Mouse (Mus musculus) T-helper 1 cell (primary cell): Measurements from ENCODE around the gene Erbb3.

Source experiments
- in situ Hi-C: fragments of 300-600 bp; cut with MboI, MseI; formaldehyde crosslinking; loops from one replicate; pipeline ENCODE4 v1.15.1; 2025; ENCODE audit warnings: high pct_unique_total_duplicates

Erbb3 gene

DNA sequence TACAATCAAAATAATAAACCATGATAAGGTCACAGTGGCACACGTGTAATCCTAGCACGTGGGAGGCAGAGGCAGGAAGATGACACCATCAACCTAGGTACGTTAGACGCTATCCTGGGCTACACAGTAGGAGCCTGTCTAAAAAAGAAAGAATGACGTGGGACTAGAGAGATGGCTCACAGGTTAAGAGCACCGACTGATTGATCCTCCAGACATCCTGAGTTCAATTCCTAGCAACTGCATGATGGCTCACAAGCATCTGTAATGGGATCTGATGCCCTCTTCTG, 23.6 kb upstream of the Erbb3 start:
- in situ Hi-C loops = no loop called here

DNA sequence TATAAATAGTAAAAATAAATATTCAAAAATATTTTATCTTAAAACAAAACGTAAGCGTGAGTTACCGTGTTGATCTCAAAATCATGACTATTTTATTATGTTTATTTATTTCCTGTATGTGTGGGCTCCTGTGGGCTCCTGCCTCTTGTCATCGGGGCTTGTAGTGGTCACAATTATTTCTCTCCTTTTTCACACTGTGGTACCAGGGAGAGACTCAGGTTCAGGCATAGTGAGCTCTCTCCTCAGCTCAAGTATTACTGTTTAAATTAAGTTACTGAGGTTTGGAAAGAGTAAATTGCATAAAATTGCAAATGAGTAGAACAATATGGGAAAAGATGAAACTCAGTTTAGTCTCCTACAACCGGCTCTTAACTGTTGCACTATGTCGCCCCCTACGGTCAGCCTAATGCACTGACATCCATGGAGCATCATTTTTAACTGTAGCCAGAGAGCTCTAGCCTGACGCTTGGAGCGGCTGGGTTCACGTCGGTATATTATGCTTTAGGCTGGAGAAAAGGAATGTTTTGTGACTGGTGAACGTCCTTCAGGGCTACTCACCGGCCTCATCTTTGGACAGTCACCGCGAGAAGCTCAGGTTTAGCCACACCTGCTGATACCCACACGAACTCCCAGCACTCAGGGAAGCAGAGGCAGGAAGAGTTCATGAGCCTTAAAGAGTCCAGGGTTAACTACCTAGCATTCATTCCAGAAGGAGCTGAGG, 23.1 kb upstream of the Erbb3 start:
- in situ Hi-C loops = no loop called here

DNA sequence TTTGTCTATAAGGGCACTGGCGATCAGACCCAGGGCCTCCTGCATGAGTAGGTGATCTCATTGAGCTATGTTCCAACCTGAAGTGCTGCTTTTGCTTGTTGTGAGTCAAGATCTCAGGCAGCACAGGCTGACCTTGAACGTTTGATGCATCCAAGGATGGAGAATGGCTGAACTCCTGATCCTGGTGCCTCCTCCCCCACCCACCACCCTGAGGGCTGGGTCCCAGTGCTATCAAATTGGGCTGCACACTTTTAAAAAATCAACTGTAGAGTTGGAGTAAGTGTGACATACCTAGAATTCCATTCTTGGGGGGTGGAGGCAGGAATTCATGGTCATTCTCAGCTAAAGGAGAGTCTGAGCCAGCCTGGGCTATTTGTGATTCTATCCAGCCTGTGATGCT, 17.0 kb upstream of the Erbb3 start:
- in situ Hi-C loops = no loop called here

DNA sequence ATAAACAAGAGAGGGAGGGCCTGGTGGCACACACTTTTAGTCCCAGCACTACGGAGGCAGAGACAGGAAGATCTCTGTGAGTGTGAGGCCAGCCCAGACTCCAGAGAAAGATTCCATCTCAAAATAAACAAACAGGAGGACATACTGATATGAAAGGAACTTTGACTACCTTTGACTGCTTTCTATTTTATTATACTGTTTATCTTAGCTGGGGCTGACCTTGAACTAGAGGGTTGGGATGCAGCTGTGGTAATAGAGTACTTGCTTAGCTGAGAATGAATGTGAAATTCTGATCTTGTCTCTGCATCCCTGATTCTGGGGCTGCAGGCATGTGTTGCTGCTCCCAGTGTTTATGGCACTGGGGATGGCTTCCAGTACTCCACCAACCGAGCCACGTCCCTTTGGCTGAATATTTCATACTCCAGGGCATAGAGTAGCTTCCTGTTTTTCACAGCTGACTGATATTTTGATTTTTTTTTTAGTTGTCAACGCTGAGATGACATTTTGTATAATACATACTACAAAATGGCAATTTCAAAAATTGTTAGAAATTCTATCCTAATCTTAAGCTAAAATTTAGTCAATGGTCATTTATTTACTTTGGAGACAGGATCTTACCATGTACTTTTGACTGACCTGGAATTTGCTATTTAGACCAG, 13.1 kb upstream of the Erbb3 start:
- in situ Hi-C loops = no loop called here

DNA sequence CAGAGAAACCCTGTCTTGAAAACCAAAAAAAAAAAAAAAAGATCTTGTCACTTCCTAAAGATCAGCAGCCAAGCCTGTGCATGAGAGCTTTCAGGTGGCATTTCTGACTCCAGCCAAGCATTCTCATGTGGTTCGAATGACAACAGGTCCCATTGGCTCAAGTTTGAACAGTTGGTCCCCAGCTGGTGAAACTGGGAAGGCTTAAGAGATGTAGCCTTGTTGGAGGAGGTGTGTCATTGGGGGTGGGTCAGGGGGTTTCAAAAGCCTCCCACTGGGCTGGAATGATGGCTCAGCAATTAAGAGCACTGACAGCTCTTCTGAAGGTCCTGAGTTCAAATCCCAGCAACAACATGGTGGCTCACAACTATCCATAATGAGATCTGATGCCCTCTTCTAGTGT, 12.0 kb upstream of the Erbb3 start:
- in situ Hi-C loops = no loop called here

DNA sequence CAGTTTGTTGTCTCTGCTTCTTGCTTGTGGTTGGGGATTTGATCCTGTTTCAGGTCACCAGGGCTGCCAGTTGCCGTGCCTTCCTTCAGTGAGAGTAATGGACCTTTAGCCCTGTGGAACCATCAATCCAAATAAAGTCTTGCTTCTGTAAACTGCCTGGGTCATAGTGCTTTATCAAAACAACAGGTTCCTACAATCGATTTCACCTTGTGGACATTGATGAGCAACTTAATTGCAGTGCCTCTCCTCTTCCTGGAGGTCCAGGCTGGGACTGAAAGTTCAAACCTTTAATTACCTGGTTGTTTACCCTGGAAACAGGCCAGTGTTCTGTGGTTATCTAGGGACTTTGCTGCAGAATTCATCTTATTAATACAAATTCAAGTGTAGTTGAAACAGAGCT, 9.0 kb upstream of the Erbb3 start:
- in situ Hi-C loops = no loop called here

DNA sequence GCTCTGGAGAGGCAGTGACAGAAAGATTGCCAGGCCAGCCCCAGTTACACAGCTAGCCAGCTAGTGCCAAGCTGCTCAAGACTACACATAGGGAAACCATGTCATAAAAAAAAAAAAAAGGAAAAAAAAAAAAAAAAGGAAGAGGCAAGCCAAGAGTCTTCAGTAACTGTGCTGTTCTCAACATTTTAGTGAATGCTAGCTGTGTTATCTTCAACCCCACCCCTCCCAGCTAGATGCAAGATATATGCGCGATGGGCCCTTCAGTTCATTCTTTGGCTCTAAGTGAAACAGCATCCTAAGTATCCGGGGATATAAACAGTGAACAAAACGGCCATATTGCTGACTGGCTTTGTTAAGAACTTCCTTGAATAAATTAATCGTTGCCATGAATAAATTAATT, 3.3 kb upstream of the Erbb3 start:
- in situ Hi-C loops = no loop called here

DNA sequence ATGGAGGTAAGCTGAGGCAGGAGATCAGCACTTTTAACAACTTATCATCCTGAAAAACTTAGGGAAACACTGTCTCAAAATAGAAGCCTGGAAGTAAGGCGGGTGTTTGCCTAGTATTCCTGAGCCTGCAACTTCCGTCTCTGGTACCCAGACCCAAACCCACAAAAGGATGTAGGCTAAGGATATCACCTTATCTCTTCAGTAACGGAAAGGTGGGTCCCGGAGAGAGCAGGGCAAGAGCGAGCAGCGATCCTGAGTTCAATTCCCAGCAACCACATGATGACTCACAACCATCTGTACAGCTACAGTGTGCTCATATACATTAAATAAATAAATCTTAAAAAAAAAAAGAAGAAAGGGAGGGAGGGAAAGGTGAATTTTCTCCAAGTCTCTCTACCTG, 2.0 kb upstream of the Erbb3 start:
- in situ Hi-C loops = no loop called here

DNA sequence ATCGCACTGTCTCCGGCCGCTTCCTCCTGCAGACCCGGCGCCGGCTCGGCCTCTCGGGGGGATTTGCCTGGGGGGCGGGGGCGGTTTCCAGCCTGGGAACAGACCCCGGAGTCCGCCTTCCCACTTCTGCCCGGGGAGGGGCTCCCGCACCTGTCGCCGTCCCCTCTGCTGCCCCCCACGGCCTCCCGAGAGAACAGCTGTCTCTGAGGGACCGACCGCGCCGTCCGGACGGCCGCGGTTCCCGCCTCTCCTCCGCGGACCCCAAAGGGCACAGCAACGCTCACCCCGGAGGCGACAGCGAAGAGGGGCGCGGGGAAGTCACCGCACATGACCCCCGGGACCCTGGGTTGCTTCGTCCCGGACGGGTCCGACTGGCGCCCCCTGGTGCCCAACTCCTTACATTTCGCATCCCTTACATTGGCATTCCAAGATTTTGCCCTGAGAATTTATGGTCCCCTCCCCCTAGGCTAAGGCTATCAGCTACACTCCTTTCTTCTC, 790 bp upstream of the Erbb3 start:
- in situ Hi-C loops = no loop called here

DNA sequence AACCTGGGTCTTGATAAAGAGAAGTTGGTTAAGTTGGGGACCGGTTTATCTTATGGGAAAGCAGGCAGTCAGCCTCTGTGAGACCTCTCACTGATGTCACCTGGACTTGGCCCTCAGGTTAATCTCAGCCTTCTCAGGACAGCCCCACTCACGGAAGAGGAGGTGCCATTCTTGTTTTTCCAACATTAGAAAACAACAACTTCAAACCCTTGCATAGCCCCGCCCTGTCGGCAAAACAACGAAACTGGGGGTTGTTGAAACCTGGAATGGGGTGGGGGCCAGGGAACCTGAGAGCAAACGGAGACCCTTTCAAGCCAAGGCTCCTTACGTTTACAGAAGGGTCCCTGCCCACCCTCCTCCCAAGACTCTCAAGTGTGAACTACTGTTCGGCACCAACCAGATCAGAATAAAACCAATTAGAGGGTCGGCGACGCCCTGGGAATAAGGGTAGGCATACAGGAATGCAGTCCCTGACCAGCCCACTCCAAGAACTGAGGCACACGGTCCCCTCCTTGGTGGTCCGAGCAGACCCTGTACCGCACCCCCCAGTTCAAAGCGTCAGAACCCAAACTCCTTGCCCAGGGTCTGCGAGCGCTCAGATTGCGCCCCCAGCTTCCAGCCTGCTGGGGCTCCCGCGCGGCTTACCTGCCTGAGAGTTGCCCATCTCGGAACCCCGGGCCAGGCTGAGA, 533 bp downstream of the Erbb3 start:
- in situ Hi-C loops = no loop called here

DNA sequence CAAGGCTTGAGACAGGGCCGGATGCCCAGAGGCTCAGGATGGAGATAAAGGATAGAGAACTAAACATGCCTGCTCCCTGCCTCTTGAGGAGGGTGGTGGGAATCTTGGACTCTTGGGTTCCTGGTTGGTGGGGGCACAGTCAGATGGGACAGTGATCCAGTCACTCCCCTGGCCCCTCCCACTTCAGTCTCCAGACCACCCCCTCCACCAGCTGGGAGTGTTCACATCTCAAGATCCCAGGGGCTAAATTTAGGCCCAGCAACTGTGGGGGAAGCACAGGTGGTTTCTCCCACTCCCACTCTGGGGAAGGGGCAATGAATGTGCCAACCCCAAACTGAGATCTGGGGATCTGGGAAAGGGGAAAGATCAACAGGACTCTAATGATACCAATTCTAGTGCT, 1.3 kb downstream of the Erbb3 start:
- in situ Hi-C loops = no loop called here

DNA sequence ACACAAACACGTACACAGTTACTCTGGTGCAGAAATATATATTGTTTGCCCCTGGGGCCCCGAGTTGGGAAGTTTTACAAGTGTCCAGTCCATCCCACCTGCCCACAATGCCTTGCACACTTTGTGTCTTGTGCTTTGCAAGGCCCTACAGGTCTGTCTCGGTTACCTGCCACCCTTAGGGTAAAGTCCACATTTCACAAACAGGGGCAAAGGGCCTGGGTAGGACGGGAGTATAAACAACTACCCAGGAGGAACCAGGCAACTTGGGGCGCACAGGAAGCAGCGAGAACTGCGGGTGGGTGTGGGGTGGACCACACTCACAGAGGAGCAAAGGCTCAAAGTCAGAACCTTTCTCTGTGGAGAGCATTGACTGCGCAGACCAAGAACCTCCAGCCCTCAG, 1.8 kb downstream of the Erbb3 start:
- in situ Hi-C loops = no loop called here

DNA sequence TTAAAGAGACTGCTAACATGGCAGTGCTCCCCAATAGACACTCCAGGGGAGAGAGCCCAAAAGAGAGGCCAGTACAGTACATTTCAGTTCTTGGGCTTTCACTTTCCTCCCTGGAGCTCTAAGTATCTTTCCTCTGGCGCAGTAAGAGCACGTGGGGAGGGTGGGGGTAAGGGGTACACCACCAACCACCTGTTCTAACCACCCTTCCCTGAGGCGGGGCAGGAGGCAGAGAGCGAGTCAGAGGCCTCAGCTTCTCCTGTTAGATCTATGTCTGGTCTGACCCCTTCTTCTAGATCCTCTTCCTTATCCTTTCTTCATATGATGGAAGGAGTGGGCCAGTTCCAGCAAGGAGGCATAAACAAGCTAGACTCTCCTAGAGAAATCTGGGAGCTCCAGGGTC, 2.3 kb downstream of the Erbb3 start:
- in situ Hi-C loops = no loop called here

DNA sequence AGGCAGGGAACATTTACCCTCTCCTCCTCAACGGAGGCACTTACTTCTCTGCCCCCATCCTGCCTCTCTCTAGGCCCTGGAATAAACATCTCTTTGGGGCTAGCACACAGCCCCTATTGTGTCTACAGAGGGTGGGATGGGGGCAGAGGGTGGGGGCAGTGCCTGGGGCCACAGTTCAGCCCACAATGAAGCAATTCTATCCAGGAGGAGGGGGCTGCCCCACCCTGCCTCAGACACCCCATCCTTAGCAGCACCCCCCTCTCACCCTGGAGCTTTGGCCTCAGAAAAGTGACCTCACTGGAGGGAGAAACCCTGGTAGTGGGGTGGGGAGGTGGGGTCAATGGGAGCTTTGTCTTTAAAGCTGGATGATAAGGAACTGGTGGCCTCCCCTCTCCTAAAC, 2.9 kb downstream of the Erbb3 start:
- in situ Hi-C loops = no loop called here

DNA sequence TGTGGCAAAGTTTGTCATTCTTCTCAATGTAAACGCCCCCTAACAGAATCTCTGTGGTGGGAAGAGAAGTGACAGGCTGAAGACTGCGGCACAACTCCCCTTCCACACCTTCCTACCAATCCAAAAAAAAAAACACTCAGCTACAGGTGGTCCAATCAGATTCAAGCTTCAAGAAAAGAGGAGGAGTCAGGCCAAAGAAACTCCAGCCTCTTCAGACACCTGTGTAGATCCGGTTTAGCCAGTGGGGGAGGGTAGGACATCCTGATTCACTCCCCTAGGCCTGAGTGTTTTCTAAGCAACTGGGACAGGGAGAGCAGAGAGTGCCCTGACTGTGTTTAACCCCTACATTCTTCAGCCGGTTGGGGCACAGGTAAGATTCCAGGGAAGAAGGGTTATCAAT, 5.1 kb downstream of the Erbb3 start:
- in situ Hi-C loops = no loop called here

DNA sequence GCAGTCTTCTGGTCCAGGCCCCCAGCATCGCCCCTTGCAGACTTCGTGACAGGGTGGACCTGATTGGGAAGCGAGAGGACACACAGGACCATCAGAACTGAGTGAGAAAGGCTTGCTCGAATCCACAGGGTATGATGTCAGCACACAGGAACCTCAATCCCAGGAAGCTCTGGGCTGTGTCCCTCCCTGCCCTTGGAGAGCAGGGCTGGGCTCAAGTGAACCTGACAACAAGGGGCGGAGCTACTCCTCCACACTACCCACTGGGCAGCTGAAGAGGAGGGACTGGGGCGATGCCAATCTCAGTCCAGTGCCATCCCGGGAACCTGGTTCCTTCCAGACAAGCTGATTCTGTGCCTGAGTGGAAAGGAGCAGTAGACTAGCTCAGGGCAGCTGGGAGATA, 5.8 kb downstream of the Erbb3 start:
- in situ Hi-C loops = no loop called here

DNA sequence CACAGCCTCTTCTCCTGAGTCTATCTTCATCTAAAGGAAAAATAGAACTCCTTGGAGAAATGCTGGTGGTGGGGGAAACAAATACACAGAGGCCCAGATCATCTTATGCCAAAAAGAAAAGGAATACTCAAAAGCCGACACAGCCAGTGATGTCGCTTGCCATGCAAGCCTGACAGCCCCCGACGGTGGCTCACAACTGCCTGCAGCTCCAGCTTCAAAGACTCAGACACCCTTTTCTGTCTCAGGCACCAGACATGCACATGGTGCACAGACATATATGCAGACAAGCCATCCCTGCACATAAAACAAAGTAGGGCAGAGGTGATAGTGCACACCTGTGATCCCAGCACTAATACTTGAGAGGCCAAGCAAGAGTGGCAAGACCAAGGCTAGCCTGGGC, 9.7 kb downstream of the Erbb3 start:
- in situ Hi-C loops = no loop called here

DNA sequence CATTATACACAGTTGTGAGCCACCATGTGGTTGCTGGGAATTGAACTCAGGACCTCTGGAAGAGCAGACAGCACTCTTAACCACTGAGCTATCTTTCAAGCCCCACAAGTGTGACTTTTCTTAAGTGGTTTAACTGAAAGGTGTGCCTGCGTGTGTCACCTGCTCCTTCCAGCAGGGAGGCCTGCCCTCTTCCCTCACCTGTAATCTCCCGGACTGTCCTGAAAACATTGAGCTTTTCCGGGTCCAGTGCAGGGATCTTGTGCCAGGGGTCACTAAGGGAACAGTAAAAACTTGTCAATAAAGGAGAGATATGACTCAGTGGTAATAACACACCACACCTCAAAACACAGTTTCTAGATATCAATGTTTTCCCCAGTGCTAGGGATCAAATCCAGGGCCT, 10.2 kb downstream of the Erbb3 start:
- in situ Hi-C loops = no loop called here

DNA sequence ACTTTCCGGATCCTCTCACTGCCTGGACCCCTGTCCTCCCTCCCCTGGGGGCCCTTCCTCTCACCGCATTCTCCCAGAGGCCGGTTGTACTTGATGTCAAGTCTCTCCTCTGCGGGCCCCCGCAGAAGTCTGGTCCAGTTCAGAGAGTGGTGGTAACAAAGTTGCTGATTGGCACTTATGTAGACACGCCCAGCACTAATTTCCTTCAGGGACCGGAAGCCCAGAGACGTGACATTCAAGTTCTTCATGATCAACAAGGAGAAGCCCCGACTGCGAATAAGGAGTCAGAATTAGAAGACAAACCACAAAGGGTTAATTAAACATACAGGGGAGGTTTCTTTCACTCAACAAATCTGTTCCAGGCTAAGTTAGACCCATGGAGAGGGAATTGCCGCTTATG, 11.1 kb downstream of the Erbb3 start:
- in situ Hi-C loops = no loop called here

DNA sequence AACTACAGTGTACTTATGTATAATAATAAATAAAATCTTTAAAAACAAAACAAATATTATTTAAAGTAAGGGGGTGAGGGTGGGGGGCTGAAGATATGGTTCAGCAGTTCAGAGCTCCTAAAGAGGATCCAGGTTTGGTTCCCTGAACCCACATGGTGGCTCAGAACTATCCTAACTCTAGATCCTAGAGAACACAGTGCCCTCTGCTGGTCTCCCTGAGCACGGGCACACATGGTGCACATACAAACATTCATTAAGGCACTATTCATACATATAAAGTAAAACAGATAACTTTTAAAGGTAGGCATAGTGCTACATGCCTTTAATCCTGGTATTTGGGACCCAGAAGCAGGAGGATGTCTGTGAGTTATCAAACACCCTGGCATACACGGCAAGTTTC, 14.4 kb downstream of the Erbb3 start:
- in situ Hi-C loops = no loop called here

DNA sequence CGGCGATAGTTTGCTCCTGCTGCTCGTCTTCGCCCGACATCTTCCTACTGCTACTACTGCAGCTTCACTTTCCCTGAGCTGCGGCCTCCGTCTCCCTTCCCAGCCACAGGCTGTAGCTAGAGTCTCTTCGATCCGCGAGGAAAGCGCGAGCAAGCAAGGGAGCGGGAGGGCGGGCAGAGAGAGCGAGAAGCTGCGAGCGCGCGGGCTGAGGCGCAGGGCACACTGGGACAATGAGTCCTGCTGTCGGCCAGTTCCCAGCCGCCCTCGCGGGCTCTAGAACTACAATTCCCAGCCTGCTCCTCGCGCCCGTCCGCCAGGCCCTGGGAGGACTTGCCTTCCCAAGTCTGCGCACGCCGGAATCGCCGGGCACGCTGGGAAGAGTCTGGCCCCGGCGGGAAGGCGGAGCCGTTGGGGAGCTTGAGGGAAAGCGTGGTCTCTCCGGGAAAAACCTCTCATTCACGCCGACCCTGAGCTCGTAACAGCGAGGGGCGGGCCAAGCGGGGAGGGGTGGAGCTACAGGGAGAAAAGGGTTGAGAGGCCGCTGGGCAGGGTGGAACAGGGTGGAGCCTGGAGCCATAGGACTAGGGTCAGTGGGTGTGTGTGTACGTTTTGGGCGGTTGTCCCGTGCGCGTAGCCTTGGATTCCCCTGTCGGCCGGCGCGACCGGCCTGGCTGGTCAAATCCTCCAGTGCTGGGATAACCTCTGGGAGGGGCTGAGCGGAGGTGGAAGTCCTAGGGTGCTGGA, 23.5 kb downstream of the Erbb3 start, which contains the start of gene Pa2g4:
Pa2g4 (minus strand) TSS at position 200 of the 744 bp plus-strand sequence.
- in situ Hi-C loops = no loop called here

DNA sequence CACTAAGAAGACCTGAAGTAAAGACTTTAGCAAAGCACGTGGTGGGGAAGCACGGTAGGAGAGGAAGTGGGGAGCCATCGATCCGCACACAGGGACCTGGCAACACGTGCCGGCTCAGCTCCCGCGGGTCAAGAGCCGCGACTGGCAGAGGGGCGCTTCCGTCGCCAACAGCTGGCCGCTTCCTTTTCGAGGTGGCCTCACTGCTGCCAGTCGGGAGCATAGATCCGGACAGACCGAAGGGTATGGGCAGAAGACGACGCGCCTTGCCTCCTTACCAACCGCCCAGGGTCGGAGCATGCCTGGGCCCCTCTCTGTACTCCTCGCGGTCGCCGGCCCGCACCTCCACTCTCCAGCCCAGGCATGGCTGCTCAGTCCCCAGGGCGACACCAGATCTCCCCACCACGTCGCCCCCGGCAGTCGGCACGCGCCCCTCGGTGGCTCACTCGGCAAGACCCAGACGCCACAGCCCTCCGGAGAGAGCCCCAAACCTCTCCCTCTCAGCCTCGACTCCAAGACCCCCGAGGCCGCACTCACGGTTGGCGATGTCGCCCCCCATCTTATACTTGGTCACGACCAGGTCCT, 24.2 kb downstream of the Erbb3 start:
- in situ Hi-C loops = no loop called here
